Mouse (Mus musculus) ES-E14 (cell line): ENCODE data around the gene Cope. TPM values are rescaled to one million over a fixed set of nuclear protein-coding genes. Genes with fewer than 3 reads are reported as not detected.

Source experiments
- DNase-seq: peaks from one replicate; pipeline ENCODE4 v3.0.0-alpha.2; 2013; ENCODE audit warnings: low read depth, low spot score
- H3K27ac ChIP-seq: 2 replicates; pipeline ENCODE4 v1.5.1; 2012; ENCODE audit warnings: low read depth, mild to moderate bottlenecking, low read length, moderate library complexity, mixed read lengths; ENCODE audit not compliant: poor library complexity, insufficient read depth, severe bottlenecking
- H3K36me3 ChIP-seq: 2 replicates; pipeline ENCODE4 v1.6.1; 2012; ENCODE audit warnings: mild to moderate bottlenecking, low read length, moderate library complexity, mixed read lengths; ENCODE audit not compliant: control insufficient read depth, poor library complexity, insufficient read depth, severe bottlenecking
- H3K4me1 ChIP-seq, 2 experiments: fragments of 150-350 bp in 1 of 2; sonication (generic) in 1 of 2; 2 replicates each; pipeline ENCODE4 v1.6.1; 2012; ENCODE audit warnings: low read length in 2 of 2, mild to moderate bottlenecking in 1 of 2, mixed read lengths in 1 of 2; ENCODE audit not compliant: control insufficient read depth in 2 of 2, insufficient read depth in 2 of 2, poor library complexity in 1 of 2
- H3K4me3 ChIP-seq, 2 experiments: fragments of 150-350 bp in 1 of 2; sonication (generic) in 1 of 2; 2 replicates each; pipeline ENCODE4 v1.5.1; 2012; ENCODE audit warnings: low read length in 2 of 2, low read depth in 1 of 2, mild to moderate bottlenecking in 1 of 2, mixed read lengths in 1 of 2; ENCODE audit not compliant: insufficient read depth in 1 of 2, poor library complexity in 1 of 2, severe bottlenecking in 1 of 2
- H3K9ac ChIP-seq: 2 replicates; pipeline ENCODE4 v1.6.1; 2012; ENCODE audit warnings: low read depth, mild to moderate bottlenecking, low read length, mixed read lengths; ENCODE audit not compliant: poor library complexity, insufficient read depth, severe bottlenecking
- H3K9me3 ChIP-seq: fragments of 150-350 bp; sonication (generic); 2 replicates; pipeline ENCODE4 v1.6.1; 2012; ENCODE audit warnings: low read depth, mild to moderate bottlenecking, low read length; ENCODE audit not compliant: control insufficient read depth, insufficient read depth
- CHD2 ChIP-seq: IDR thresholded peaks from 2 replicates; pipeline ENCODE4 v1.6.1; 2014; ENCODE audit warnings: mild to moderate bottlenecking, low read depth, low read length, inconsistent platforms
- HCFC1 ChIP-seq: IDR thresholded peaks from 2 replicates; pipeline ENCODE4 v1.6.1; 2012; ENCODE audit warnings: low read length, inconsistent platforms, borderline replicate concordance; ENCODE audit not compliant: insufficient read depth
- MAFK ChIP-seq: IDR thresholded peaks from 2 replicates; pipeline ENCODE4 v1.6.1; 2014; ENCODE audit warnings: mild to moderate bottlenecking, low read depth, low read length, inconsistent platforms; ENCODE audit not compliant: insufficient read depth
- ZC3H11A ChIP-seq: IDR thresholded peaks from 2 replicates; pipeline ENCODE4 v1.6.1; 2012; ENCODE audit warnings: low read depth, mild to moderate bottlenecking, inconsistent platforms, low read length, borderline replicate concordance
- ZNF384 ChIP-seq: IDR thresholded peaks from 2 replicates; pipeline ENCODE4 v1.6.1; 2012; ENCODE audit warnings: low read depth, low read length, inconsistent platforms
- in situ Hi-C, 2 experiments: fragments of 600-800 bp; cut with MboI; formaldehyde crosslinking; loops; one replicate each; pipeline ENCODE4 v1.15.1; 2025; ENCODE audit warnings: low sequenced_read_pairs in 2 of 2, inconsistent platforms in 1 of 2; ENCODE audit not compliant: unreplicated experiment in 2 of 2
- total RNA-seq: library from RNA; depleted of rRNA; stranded (reverse); fragments of 300-350 nt; gene quantifications from 2 replicates; pipeline ENCODE4 v1.2.3, GENCODE M21; 2012

The Cope gene
- total RNA-seq, 1 experiment, result 101 TPM

DNA sequence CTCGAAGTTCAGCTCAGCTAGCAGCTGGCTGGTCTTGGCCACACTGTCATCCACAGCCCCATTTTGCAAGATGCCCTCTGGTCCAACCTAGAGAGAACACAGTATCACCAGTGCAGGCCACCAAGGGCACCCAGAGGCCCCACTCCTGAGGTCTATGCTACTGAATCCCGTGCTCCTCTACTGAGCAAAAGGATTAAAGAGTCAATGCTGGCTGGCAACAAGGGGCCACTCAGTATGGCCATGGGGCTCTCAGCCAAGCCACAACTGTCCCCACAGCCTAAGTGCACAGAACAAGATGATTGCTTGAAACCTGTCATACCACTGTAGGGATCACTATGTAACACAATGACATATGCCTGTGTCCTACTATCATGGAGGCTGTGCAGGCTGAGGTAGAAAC lies 42.0 kb downstream of the Cope start:
- H3K36me3 ChIP-seq, result peaks cover 69% of the 10 kb centered on the region
- no peaks in the 10 kb centered on the region for H3K9me3 ChIP-seq
- peaks cover 0 to 18% of the 10 kb centered on the region in 2 experiments; a peak in 2 of 4 replicates for H3K4me1 ChIP-seq
- H3K27ac ChIP-seq, result no peak overlapping the region
- in situ Hi-C loops, result no loop called here
- no peak overlapping the region; the same call in 1 of the 2 replicates for H3K9ac ChIP-seq
- H3K4me3 ChIP-seq, result no peak overlapping the region
- TF ChIP-seq HCFC1, result no peak
- TF ChIP-seq ZNF384, result no peak
- TF ChIP-seq MAFK, result no peak
- TF ChIP-seq ZC3H11A, result no peak
- no peak for TF ChIP-seq CHD2
- no peak for DNase-seq

GRCm38 (mm10) chr8:70347443-70347842 lies 45.1 kb downstream of the Cope start:
- no peak for DNase-seq
- no peak overlapping the region for H3K4me3 ChIP-seq
- no peaks in the 10 kb centered on the region for H3K9me3 ChIP-seq
- in situ Hi-C loops, result no loop called here
- H3K4me1 ChIP-seq, result peaks cover 0 to 36% of the 10 kb centered on the region in 2 experiments; a peak in 2 of 4 replicates
- no peak overlapping the region for H3K27ac ChIP-seq
- peaks cover 55% of the 10 kb centered on the region for H3K36me3 ChIP-seq
- H3K9ac ChIP-seq, result no peak overlapping the region
- TF ChIP-seq CHD2 (no peak), MAFK (no peak), ZNF384 (no peak), HCFC1 (no peak), ZC3H11A (no peak)

- TF ChIP-seq HCFC1 (no peak), MAFK (no peak), ZNF384 (no peak), ZC3H11A (no peak), CHD2 (no peak)
- Histone ChIP-seq H3K36me3 (peaks cover 51% of the 10 kb centered on the region), H3K4me1 (peaks cover 0 to 36% of the 10 kb centered on the region in 2 experiments; a peak in 2 of 4 replicates), H3K27ac (no peak overlapping the region), H3K4me3 (no peak overlapping the region), H3K9me3 (no peaks in the 10 kb centered on the region), H3K9ac (no peak overlapping the region)
- in situ Hi-C loops, result no loop called here
- DNase-seq, result no peak
Measured at GRCm38 (mm10) chr8:70347860-70348420, 45.6 kb downstream of the Cope start.

GRCm38 (mm10) chr8:70351035-70351999 lies 49.0 kb downstream of the Cope start:
- peaks cover 34% of the 10 kb centered on the region; the same call in 1 of the 2 replicates for H3K36me3 ChIP-seq
- in situ Hi-C loops, result no loop called here
- DNase-seq, result no peak
- H3K9me3 ChIP-seq, result no peaks in the 10 kb centered on the region
- H3K27ac ChIP-seq, result no peak overlapping the region
- H3K4me3 ChIP-seq, result peak overlapping the region; percentile 79 to 91
- peak overlapping the region; percentile 96 for H3K9ac ChIP-seq
- peaks cover 9 to 37% of the 10 kb centered on the region in 2 experiments for H3K4me1 ChIP-seq
- TF ChIP-seq ZC3H11A, result no peak
- 0 out of 2 replicates have a peak, but pooled peaks have one; percentile 33 for TF ChIP-seq MAFK
- no peak for TF ChIP-seq ZNF384
- no peak for TF ChIP-seq CHD2
